Mouse (Mus musculus): ENCODE data around the gene Slc22a18. TPM values are rescaled to one million over a fixed set of nuclear protein-coding genes. Genes with fewer than 3 reads are reported as not detected.

Slc22a18 gene
- total and polyA plus RNA-seq, 3 experiments: 0.48 to 2.0 (median 0.76) TPM

DNA sequence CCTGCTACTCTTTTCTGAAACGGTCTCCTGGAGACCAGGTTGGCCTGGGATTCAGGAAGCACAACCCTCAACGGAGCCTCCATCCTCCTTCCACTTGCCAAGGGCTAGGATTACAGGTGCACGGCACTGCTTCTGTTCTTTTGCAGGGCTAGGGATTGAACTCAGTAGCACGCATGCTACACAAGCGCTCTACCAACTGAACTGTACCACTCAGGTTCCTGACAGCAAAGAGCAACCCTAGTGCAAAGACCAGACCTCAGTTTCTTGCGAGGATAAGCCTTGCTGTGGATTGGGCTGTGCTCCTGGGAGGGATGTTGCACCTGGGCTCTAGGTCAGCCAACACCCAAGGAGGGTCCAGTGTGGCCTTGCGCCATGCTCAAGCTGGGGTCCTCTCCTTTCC is 32.7 kb downstream of the Slc22a18 start:
- Histone ChIP-seq H3K27me3 (replicated peaks) (peaks cover 24% of the 10 kb centered on the region), H3K4me1 (ENCODE audit: control insufficient read depth in 1 of 2, insufficient read depth in 2 of 2) (no peaks in the 10 kb centered on the region), H3K27ac (ENCODE audit: insufficient read depth, low read depth) (no peak overlapping the region), H3K4me3 (replicated peaks in 1 of 3; ENCODE audit: low read depth in 2 of 3, low read length in 2 of 3, poor library complexity in 1 of 3) (no peak overlapping the region), H3K79me2 (replicated peaks; ENCODE audit: control insufficient read depth, extremely low read depth, insufficient read depth, poor library complexity, severe bottlenecking) (no peaks in the 10 kb centered on the region), H3K9me3 (replicated peaks; ENCODE audit: low read length) (peaks cover 11% of the 10 kb centered on the region), H3K4me2 (ENCODE audit: insufficient read depth, low read depth, poor library complexity, severe bottlenecking) (no peak overlapping the region), H3K9ac (ENCODE audit: insufficient read depth, low read depth) (no peak overlapping the region), H3K36me3 (replicated peaks in 1 of 2; ENCODE audit: control insufficient read depth in 1 of 2, insufficient read depth in 1 of 2, low read length in 1 of 2) (no peaks in the 10 kb centered on the region)
- in situ Hi-C loops (cut with MboI; ENCODE audit: low pct_ligation_motif_present, low pct_unique_long_range_greater_than_20kb, low sequenced_read_pairs) (no loop called here), dilution Hi-C loops (cut with MboI; ENCODE audit: extremely low pct_ligation_motif_present, extremely low pct_unique_long_range_greater_than_20kb, low sequenced_read_pairs) (no loop called here)
- DNase-seq (ENCODE audit: extremely low read depth): no peak
- TF ChIP-seq ELF1 (IDR thresholded peaks at IDR 0.05; ENCODE audit: low read depth, low read length) (no peak), ETS1 (conservative IDR thresholded peaks at IDR 0.05; ENCODE audit: low read depth, low read length) (no peak), ZNF384 (IDR thresholded peaks at IDR 0.05; ENCODE audit: low read depth, low read length) (no peak), ZKSCAN1 (IDR thresholded peaks at IDR 0.05; ENCODE audit: borderline replicate concordance, low read depth, low read length) (no peak), USF1 (IDR thresholded peaks at IDR 0.05; ENCODE audit: low read depth, low read length) (no peak), NELFE (IDR thresholded peaks at IDR 0.05; ENCODE audit: low read depth, low read length) (no peak), MAFK (IDR thresholded peaks at IDR 0.05; ENCODE audit: insufficient replicate concordance, low read length) (no peak), SIN3A (IDR thresholded peaks at IDR 0.05; ENCODE audit: low read length) (no peak), ZC3H11A (IDR thresholded peaks at IDR 0.05; ENCODE audit: low read depth, low read length) (no peak), TCF12 (IDR thresholded peaks at IDR 0.05; ENCODE audit: low read depth, low read length) (no peak), JUN (IDR thresholded peaks at IDR 0.05; ENCODE audit: insufficient read depth, low read depth, low read length) (no peak), MYC (IDR thresholded peaks at IDR 0.05; ENCODE audit: low read depth, low read length) (no peak), ZMIZ1 (IDR thresholded peaks at IDR 0.05; ENCODE audit: low read depth, low read length) (no peak), USF2 (conservative IDR thresholded peaks at IDR 0.05; ENCODE audit: low read depth, low read length) (no peak), NRF1 (IDR thresholded peaks at IDR 0.05; ENCODE audit: low read depth, low read length) (no peak)

DNA sequence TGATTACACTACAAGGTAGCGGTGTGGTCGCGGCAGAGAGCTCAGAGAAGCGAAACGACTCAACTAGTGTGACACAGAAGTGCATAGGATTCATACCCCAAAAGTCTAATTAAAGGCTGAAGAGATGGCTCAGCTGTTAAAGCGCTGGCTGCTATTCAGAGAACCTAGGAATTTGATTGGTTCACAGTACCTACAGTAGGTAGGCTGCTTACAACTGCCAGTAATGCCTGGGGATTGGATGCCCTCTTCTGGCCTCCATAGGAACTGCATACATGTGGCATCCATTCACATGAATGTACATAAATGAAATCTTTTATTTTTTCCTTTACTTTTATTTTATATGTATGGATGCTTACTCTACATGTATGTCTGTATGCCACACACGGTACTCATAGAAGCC is 33.1 kb downstream of the Slc22a18 start:
- Histone ChIP-seq H3K9me3 (replicated peaks; ENCODE audit: low read length) (peaks cover 11% of the 10 kb centered on the region), H3K4me3 (replicated peaks in 1 of 3; ENCODE audit: low read depth in 2 of 3, low read length in 2 of 3, poor library complexity in 1 of 3) (no peak overlapping the region), H3K36me3 (replicated peaks in 1 of 2; ENCODE audit: control insufficient read depth in 1 of 2, insufficient read depth in 1 of 2, low read length in 1 of 2) (no peaks in the 10 kb centered on the region), H3K4me1 (ENCODE audit: control insufficient read depth in 1 of 2, insufficient read depth in 2 of 2) (no peaks in the 10 kb centered on the region), H3K27me3 (replicated peaks) (peaks cover 22% of the 10 kb centered on the region), H3K27ac (ENCODE audit: insufficient read depth, low read depth) (no peak overlapping the region), H3K79me2 (replicated peaks; ENCODE audit: control insufficient read depth, extremely low read depth, insufficient read depth, poor library complexity, severe bottlenecking) (no peaks in the 10 kb centered on the region), H3K9ac (ENCODE audit: insufficient read depth, low read depth) (no peak overlapping the region), H3K4me2 (ENCODE audit: insufficient read depth, low read depth, poor library complexity, severe bottlenecking) (no peak overlapping the region)
- in situ Hi-C loops (cut with MboI; ENCODE audit: low pct_ligation_motif_present, low pct_unique_long_range_greater_than_20kb, low sequenced_read_pairs): no loop called here
- dilution Hi-C loops (cut with MboI; ENCODE audit: extremely low pct_ligation_motif_present, extremely low pct_unique_long_range_greater_than_20kb, low sequenced_read_pairs): no loop called here
- peak; percentile 58 for DNase-seq (ENCODE audit: extremely low read depth)
- TF ChIP-seq CTCF (conservative IDR thresholded peaks at IDR 0.05 in 1 of 2, IDR thresholded peaks at IDR 0.05 in 1 of 2; ENCODE audit: low read depth in 2 of 2, low read length in 2 of 2) (peak; percentile 76 to 81), GABPA (IDR thresholded peaks at IDR 0.05; ENCODE audit: insufficient replicate concordance, low read depth, low read length) (no peak), EP300 (IDR thresholded peaks at IDR 0.05; ENCODE audit: low read length) (no peak), NELFE (IDR thresholded peaks at IDR 0.05; ENCODE audit: low read depth, low read length) (no peak), RAD21 (IDR thresholded peaks at IDR 0.05; ENCODE audit: low read depth, low read length) (peak; percentile 77), MYC (IDR thresholded peaks at IDR 0.05; ENCODE audit: low read depth, low read length) (no peak), SMC3 (IDR thresholded peaks at IDR 0.05; ENCODE audit: low read depth, low read length) (peak; percentile 44)
